Mouse (Mus musculus) megakaryocyte progenitor cell, adult 5-6 weeks (primary cell): Measurements from ENCODE around the gene Atl1. TPM values are rescaled to one million over a fixed set of nuclear protein-coding genes. Genes with fewer than 3 reads are reported as not detected.
A peak's percentile ranks its signal among the peaks of the same experiment; 100 is the strongest.

Experiments used
- ATAC-seq: replicated peaks from 2 replicates; pipeline ENCODE4 v1.8.0; 2016; ENCODE audit warnings: mild to moderate bottlenecking, moderate TSS enrichment, inconsistent platforms; ENCODE audit not compliant: poor library complexity
- total RNA-seq, 2 experiments: library from RNA; stranded (forward) in 1 of 2; stranded (reverse) in 1 of 2; fragments of 157-497, 149-512 nt in 1 of 2; fragments of 200-1000 nt in 1 of 2; gene quantifications; 2 replicates each; pipeline versions ENCODE4 v1.2.3 to v1.2.4; 2015 to 2017

Atl1 gene
- total RNA-seq, 2 experiments from 2014 or later = 0.79 to 2.6 TPM

GRCm38 (mm10) chr12:69881198-69881905 lies 11.1 kb upstream of the Atl1 start:
- no peak for ATAC-seq

GRCm38 (mm10) chr12:69884053-69884452 lies 8.4 kb upstream of the Atl1 start:
- no peak for ATAC-seq

GRCm38 (mm10) chr12:69885170-69885923 lies 7.1 kb upstream of the Atl1 start:
- ATAC-seq = no peak

- ATAC-seq = no peak
Measured at GRCm38 (mm10) chr12:69887776-69888175, 4.6 kb upstream of the Atl1 start.

- no peak for ATAC-seq
Measured at GRCm38 (mm10) chr12:69888345-69888744, 4.1 kb upstream of the Atl1 start.

GRCm38 (mm10) chr12:69890051-69890450 lies 2.4 kb upstream of the Atl1 start:
- 0 out of 2 replicates have a peak, but pooled peaks have one; percentile 10 for ATAC-seq

GRCm38 (mm10) chr12:69890476-69890875 lies 1.9 kb upstream of the Atl1 start:
- ATAC-seq = no peak

GRCm38 (mm10) chr12:69891721-69892120 lies 693 bp upstream of the Atl1 start:
- ATAC-seq = no peak

GRCm38 (mm10) chr12:69893927-69894326 lies 1.5 kb downstream of the Atl1 start:
- no peak for ATAC-seq

GRCm38 (mm10) chr12:69895046-69895445 lies 2.6 kb downstream of the Atl1 start:
- no peak for ATAC-seq

- no peak for ATAC-seq
Measured at GRCm38 (mm10) chr12:69898119-69898518, 5.7 kb downstream of the Atl1 start.

- ATAC-seq = no peak
Measured at GRCm38 (mm10) chr12:69904991-69905390, 12.6 kb downstream of the Atl1 start.

- ATAC-seq = peak; percentile 90
Measured at GRCm38 (mm10) chr12:69907667-69908510, 15.5 kb downstream of the Atl1 start.

- ATAC-seq = 0 out of 2 replicates have a peak, but pooled peaks have one; percentile 40
Measured at GRCm38 (mm10) chr12:69908511-69908900, 16.1 kb downstream of the Atl1 start.

GRCm38 (mm10) chr12:69911906-69912305 lies 19.5 kb downstream of the Atl1 start:
- no peak for ATAC-seq

GRCm38 (mm10) chr12:69912737-69913136 lies 20.3 kb downstream of the Atl1 start:
- ATAC-seq = no peak

- ATAC-seq = peak; percentile 61
Measured at GRCm38 (mm10) chr12:69917870-69918269, 25.5 kb downstream of the Atl1 start.

- no peak for ATAC-seq
Measured at GRCm38 (mm10) chr12:69922099-69922498, 29.7 kb downstream of the Atl1 start.

- peak; percentile 40; the same call in 1 of the 2 replicates for ATAC-seq
Measured at GRCm38 (mm10) chr12:69923128-69923527, 30.7 kb downstream of the Atl1 start.

- peak; percentile 65 for ATAC-seq
Measured at GRCm38 (mm10) chr12:69923603-69924002, 31.2 kb downstream of the Atl1 start.

- ATAC-seq = peak; percentile 88
Measured at GRCm38 (mm10) chr12:69924012-69924411, 31.6 kb downstream of the Atl1 start.
